Mouse (Mus musculus) kidney, postnatal 10 days (tissue): ENCODE measurements around the gene Dcun1d1.
A peak's percentile ranks its signal among the peaks of the same experiment; 100 is the strongest.

Source experiments
- DNase-seq: peaks from one replicate; pipeline ENCODE4 v3.0.0; 2021; ENCODE audit warnings: mixed read lengths

Gene Dcun1d1

DNA sequence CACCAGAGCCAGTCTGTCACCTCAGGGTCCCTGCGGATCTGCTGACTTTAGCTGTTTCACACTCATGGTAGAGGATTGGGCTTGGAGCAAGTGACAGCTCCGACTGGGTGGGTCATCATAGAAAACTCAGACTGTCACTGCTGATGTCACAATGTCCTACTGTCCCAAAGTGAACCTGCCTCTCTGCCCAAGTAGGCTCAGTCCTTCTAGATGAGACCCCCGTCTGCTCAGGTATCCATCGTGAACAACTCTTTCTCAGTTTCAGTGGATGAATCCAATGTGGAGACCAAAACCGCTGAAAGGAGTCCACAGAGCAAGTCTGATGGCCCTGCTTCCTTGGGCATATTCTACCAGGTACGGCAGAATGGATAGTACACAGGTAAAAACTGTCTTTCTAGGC is at the start of gene Dcun1d1:
TSS of gene Dcun1d1 (minus strand) at position 101 of the 400 bp plus-strand sequence.
- DNase-seq = no peak

- DNase-seq = no peak
Observed at GRCm38 (mm10) chr3:35986266-35986665, 49.0 kb upstream of the Dcun1d1 start.

DNA sequence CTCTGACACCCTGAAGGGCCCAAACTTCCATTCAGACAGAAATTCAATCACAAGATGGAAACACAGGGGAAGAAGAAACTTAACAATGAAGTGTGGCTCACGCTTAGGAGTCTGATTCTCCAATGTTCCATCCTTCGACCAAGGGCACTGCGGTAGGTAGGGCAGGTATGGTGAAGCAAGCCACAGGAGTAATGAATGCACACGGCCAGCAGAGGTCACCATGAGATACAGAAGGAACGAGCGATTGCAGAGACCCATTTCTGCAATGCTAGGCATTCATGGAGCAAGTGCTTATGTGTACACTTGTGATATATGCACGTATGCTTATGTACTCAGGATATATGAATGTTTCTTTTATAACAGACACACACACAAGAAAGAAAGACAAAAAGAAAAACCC is 36.3 kb upstream of the Dcun1d1 start:
- DNase-seq = peak; percentile 58

- DNase-seq = peak; percentile 40
Observed at GRCm38 (mm10) chr3:35972985-35973384, 35.7 kb upstream of the Dcun1d1 start.

- no peak for DNase-seq
Observed at GRCm38 (mm10) chr3:35971149-35971548, 33.9 kb upstream of the Dcun1d1 start.

GRCm38 (mm10) chr3:35970441-35970840 is 33.2 kb upstream of the Dcun1d1 start:
- DNase-seq = no peak

DNA sequence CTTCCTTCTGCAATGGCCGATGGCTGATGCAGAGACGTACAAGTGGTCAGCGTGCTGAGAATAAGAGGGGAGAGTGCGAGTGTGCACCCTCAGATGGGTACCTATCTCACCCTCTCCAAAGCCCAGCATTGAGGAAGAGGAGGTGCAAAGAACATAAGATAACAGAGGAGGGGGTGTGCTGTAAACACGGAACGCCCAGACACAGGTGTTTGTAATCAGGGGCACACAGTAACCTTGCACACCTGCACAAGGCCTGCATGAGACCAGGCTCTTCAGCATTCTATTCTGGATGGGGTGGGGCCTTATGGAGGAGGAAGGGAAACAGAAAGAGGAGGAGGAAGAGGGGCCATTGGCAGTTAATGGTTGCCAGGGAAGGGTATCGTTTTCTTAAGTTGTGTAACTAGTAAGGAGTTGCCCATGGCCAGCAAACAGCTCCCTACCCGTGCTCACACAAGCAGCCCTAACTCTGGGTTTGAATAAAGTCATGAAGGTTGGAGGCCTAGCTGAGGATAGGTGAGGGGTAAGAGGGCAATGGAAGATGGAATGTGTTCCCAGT is 30.2 kb upstream of the Dcun1d1 start:
- no peak for DNase-seq

DNA sequence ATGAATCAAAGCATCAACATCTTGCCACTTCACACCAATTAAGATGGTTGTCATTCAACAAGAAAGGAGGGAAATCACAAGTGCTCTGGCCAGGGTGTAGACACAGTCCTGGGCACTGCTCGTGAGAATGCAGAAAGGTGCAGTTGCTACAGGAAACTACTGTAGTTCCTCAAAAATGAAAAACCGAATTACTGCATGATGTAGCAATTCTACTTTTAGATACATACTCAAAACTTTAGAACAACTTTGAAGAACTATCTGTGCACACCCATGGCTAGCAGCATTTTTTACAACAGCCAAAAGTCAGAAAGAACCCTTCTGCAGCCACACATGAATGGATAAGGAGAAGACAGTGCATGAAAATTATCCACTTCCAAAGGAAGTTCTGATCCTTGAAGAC is 29.2 kb upstream of the Dcun1d1 start:
- no peak for DNase-seq

DNA sequence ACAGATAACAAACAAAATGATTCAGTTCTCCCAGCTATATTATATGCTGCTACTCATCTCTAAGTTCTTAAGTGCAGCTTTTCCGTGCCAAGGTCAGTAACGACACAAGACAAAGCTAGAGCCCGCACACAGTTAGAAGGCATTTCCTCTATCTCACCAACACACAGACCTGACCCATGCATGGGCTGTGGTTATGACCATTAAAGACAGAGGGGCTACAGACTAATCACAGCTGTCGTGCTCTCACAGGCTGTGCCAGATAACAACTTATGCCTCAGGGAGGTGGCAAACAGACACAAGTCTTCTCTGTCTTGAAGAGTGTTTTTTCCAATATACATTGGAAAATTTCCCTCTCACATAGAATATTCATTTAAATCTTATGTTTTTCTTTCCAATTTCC is 27.7 kb upstream of the Dcun1d1 start:
- DNase-seq = no peak

DNA sequence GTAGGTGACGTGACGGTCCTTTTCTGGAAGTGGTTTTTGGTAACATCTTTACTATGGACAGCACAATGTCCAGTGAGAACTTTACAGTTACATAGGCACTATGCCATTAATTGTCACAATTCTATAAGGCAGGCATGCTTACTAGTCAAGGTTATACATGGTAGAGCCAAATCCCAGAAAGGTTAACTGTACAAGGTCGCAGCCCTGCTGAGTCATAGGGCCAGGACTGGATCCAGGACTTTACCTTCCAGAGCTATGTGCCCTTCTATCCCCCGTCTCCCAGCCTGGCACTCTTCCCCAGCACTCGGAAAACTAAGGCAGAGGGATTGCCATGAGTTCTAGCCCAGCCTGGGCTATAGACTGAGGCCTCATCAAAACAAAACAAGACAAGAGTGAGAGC is 26.7 kb upstream of the Dcun1d1 start:
- no peak for DNase-seq

DNA sequence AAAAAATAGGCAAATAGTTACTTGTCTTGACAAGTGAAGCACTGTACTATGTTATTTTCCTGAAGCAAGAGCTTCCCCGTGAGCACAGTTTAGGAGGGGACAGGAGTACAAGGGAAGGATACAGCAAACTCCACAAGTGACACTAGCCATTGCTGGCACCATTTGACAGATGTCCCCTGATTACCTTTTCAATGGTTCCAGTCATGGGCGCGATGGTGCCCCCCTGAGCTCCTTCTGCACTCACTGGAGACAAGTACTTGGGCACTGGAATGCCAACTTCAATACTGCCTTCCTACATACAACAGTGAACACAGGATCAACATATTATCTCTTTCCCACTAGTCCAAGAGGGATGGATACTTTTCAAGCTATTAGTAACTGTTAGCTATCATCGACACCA is 26.2 kb upstream of the Dcun1d1 start:
- no peak for DNase-seq

GRCm38 (mm10) chr3:35962967-35963366 is 25.7 kb upstream of the Dcun1d1 start:
- no peak for DNase-seq

DNA sequence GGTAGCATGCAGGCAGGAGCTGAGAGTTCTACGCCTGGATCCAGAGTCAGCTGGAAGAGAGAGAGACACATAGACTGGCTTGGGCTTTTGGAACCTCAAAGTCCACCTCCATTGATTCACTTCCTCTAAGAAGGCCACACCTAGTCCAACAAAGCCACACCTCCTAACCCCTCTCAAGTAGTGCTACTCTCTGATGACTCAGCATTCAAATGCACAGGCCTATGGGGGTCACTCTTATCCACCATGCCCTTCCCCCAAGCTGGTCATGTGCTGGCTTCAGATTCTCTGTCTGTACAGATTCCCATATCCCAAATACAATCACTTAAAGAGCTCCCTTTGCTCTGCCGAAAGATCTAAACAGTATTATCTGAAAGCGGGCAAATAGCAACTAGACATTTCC is 20.0 kb upstream of the Dcun1d1 start:
- no peak for DNase-seq

- DNase-seq = no peak
Observed at GRCm38 (mm10) chr3:35954901-35955575, 17.8 kb upstream of the Dcun1d1 start.

GRCm38 (mm10) chr3:35953816-35954215 is 16.6 kb upstream of the Dcun1d1 start:
- DNase-seq = no peak

GRCm38 (mm10) chr3:35953184-35953583 is 15.9 kb upstream of the Dcun1d1 start:
- no peak for DNase-seq

GRCm38 (mm10) chr3:35948197-35948596 is 11.0 kb upstream of the Dcun1d1 start:
- DNase-seq = no peak

DNA sequence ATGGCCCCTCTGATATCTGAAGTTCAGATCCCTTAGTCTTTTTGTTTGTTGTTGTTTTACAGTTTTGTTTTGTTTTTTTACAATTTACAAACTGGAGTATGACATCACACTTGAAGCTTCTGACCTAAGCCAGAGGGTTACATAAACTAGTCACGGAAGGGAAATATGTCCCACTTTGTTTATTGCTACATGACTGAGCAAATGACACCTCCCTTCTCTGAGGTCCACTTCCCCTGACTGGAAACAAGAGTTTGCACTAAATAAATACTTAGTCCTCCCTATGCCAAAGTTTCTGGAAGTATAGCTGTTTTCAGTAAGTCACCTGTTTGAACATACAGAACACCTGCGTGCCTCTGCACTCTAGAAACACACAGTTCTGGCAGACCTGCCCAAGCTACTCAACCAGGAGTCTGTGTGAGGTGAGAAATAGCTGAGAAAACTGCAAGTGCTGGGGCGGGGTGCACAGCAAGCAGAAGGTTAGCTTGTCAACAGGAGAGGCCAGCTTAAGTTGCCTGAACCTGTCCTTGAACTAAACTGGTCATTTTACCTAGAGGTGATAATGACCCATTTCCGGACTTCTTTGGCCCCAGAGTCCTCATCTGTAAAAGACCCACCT is 3.4 kb upstream of the Dcun1d1 start:
- no peak for DNase-seq

DNA sequence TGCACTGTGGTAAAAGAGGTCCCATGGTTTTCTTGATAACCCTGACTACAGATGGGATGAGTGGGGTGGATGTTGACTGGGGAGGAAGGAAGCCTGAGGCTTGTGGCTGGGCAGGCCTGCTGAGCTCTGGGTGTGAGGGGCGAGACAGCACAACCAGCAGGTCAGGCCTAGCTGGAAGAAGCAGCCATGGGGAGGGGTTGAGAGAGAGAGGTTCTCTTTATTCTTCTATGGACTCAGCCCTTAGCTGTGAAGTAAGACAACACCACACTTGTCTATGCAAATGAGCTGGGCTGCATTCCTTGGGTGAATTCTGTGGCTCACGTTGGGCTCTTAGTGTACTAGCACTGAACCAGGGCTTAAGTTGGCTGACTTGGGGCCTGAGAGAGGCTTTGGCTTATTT is 2.8 kb upstream of the Dcun1d1 start:
- no peak for DNase-seq

- DNase-seq = peak; percentile 48
Observed at GRCm38 (mm10) chr3:35933405-35933777, 3.9 kb downstream of the Dcun1d1 start.

DNA sequence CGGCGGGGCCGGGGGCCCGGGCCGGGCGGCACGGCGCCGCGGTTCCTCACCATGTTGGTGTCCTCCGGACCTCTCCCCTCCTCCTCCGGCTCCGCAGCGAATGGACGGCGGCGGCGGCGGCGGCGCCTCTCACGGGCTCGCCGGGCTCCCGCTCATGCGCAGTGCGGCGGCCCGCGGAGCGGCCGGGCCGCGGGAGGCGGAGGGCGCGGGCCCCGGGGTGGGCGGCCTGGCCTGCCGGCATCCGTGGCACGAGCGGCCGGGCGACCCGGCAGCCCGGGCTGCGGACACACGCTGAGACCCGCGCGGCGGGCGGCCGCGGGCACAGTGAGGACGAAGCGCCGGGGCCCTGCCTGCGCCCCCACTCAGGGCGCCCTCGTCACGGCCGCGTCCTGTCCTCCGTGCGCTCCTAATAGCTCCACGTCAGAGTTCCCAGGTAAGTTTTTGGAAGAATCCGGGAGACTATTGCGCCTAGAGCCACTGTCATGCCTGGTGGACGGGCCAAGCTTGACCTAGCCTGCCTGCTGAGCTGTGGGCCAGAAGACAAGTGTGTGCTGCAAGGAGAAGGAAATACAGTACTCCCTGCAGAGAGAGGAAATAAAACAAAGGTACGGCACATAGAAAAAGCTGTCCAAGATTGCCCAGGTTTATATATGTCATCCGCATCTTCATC is 4.4 kb downstream of the Dcun1d1 start:
- peak; percentile 89 for DNase-seq

DNA sequence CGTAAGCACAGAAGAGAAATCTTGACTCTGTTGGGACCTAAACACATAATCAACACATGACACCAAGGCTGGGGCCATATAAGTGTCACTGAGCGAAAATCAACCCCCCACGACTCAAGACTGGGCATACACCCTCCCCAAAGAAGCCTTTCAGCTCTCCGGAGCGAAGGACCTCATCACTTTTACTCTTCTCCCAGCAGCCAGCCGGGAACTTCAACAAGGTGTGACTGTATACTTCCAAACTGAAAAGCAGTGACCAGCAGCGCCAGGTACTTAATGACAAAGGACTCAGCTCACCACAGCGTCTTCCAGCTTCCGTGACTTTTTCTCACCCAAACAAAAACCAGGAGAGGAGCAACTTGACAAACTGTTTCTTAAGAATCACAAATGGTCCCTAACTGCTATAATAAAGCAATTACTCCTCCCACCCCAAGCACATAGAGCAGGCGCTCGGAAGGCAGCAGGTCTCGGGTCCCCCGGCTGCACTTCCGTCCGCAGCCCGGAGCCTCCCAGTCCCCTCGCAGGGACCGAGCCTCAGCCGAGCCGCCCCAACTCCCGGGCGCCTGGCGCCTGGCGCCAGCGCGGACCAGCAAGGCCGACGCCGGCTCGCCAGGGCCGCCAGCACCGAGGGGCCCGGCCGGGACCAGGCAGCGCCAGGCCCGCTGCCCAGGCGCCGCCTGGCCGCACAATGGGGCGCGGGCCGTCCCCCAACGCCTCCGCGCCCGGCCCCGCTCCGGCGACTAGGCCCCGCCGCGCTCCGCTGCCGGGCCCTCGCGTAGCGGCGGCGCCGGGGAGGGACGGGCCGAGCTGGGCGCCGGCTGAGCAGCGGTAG is 5.1 kb downstream of the Dcun1d1 start:
- peak; percentile 74 for DNase-seq

GRCm38 (mm10) chr3:35931359-35931758 is 5.9 kb downstream of the Dcun1d1 start:
- DNase-seq = no peak
